Mouse (Mus musculus): ENCODE results near the gene Cabp4. TPM values are rescaled to one million over a fixed set of nuclear protein-coding genes. Genes with fewer than 3 reads are reported as not detected.
"Not testable (repeated sequence)": the region's sequence is repeated elsewhere in the genome, so short reads cannot be mapped to it uniquely, and the experiment has no call there.

Gene Cabp4
- total and polyA plus RNA-seq, 3 experiments: 0.21 TPM; not detected in 2

DNA sequence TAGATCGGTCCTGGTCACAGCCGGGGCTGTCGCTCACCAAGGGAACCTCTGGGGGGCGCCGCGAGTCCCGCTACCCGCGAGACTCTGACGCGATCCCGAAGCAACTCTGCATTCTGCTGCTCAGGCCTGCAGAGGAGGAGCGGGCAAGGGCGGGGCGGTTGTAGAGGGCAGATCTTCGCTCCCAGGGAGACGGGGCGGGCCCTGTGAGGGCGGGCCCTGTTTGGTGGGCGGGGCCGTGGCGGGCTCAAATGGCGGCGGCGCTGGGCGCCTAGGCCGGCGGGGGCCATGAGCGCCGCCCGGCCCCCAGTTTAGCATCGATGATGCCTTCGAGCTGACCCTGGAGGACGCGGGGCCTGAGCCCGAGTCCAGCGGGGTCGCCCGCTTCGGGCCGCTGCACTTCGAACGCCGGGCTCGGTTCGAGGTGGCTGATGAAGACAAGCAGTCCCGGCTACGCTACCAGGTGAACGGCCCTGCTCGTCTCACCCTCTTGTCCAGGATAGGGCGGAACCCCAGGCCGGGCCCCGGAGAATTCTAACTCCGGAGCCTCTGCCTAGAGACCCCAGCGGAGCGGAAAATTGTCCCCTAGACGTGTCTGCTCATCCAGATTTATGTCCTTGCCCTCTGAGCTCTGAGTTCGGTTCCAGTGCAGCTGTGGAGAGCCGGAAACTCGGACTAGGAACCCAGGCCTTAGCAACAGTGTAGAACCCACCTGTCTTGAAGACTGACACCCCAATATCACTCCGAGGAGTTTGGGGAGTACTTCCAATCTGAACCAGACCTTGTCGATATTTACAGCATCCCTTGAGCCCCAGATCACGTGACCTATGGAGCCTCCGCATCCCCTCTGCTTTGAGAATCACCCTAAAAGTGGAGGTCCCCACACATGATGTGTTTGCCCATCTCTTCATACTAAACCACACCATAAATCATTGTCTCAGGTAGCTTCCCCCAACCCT is 17.8 kb downstream of the Cabp4 start, which contains the start of gene Aip:
Aip (minus strand) TSS at position 118 of the 956 bp plus-strand sequence.
- intact Hi-C loops (cut with DNase I): loop anchor here (2.0 to 5.0 kb wide), 3 partner anchors 37 to 101 kb away; partner anchors contain the start of genes Rad9a and Rps6kb2
- Histone ChIP-seq H3K79me2 (replicated peaks; ENCODE audit: control insufficient read depth, insufficient read depth, low read length) (peaks cover 2% of the 10 kb centered on the region), H3K36me3 (ENCODE audit: control insufficient read depth, insufficient read depth, low read length) (no peaks in the 10 kb centered on the region), H3K27ac (peak within 1 kb of the TSS; percentile 89), H3K4me3 (peak within 1 kb of the TSS; percentile 77), H3K4me1 (ENCODE audit: control insufficient read depth, insufficient read depth, low read length) (peaks cover 5% of the 10 kb centered on the region), H3K27me3 (ENCODE audit: control insufficient read depth, insufficient read depth, low read length) (no peaks in the 10 kb centered on the region), H3K9ac (ENCODE audit: low read depth, low read length) (peak within 1 kb of the TSS; percentile 92)
- 1% methylated on average over 60 of the region's 64 CpGs for WGBS
- TF ChIP-seq CTCF (IDR thresholded peaks at IDR 0.05): peak; percentile 64
- 0 out of 2 replicates have a peak, but pooled peaks have one; percentile 63 for TF ChIP-seq EP300 (IDR thresholded peaks at IDR 0.05; ENCODE audit: insufficient read depth, low read depth, low read length)
- peak; percentile 65 for TF ChIP-seq POLR2A (IDR thresholded peaks at IDR 0.05; ENCODE audit: insufficient read depth, low read depth, low read length)
- DNase-seq: peak; percentile 98 to 99

GRCm38 (mm10) chr19:4125268-4125667 is 18.6 kb downstream of the Cabp4 start:
- H3K4me3 ChIP-seq; H3K36me3 ChIP-seq (ENCODE audit: control insufficient read depth, insufficient read depth, low read length); DNase-seq; H3K79me2 ChIP-seq (replicated peaks; ENCODE audit: control insufficient read depth, insufficient read depth, low read length); H3K27ac ChIP-seq; H3K27me3 ChIP-seq (ENCODE audit: control insufficient read depth, insufficient read depth, low read length): not testable (repeated sequence)
- Histone ChIP-seq H3K4me1 (ENCODE audit: control insufficient read depth, insufficient read depth, low read length) (peaks cover 10% of the 10 kb centered on the region), H3K9ac (ENCODE audit: low read depth, low read length) (peak overlapping the region; percentile 53)
- WGBS: 15% methylated on average over 4 of the region's 4 CpGs
- intact Hi-C loops (cut with DNase I): loop anchor here (5.0 kb wide), 2 partner anchors 77 to 102 kb away; partner anchors contain the start of gene Rad9a

DNA sequence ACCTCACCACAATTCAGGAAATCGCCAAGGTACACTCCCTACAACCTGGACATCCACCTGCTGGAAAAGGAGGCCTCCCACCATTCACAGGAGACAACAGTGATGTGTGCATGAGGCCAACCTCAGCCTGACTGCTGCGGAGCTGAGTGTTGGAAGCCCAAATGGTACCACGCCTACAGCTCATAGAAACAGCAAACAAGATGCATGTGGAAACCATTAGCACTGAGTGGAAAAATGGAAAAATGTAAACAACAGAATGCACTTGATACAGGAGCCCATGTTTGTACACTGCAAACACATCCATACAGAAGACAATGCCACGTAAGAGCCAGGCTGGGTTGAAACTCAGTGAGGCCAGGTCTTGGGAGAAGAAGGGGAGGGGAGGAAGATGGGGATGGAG is 19.4 kb downstream of the Cabp4 start:
- Histone ChIP-seq H3K79me2 (replicated peaks; ENCODE audit: control insufficient read depth, insufficient read depth, low read length) (peaks cover 2% of the 10 kb centered on the region), H3K27me3 (ENCODE audit: control insufficient read depth, insufficient read depth, low read length) (no peaks in the 10 kb centered on the region), H3K4me3 (no peak overlapping the region), H3K27ac (no peak overlapping the region), H3K9ac (ENCODE audit: low read depth, low read length) (no peak overlapping the region), H3K36me3 (ENCODE audit: control insufficient read depth, insufficient read depth, low read length) (peaks cover 2% of the 10 kb centered on the region; the same call in 1 of the 2 replicates), H3K4me1 (ENCODE audit: control insufficient read depth, insufficient read depth, low read length) (peaks cover 10% of the 10 kb centered on the region)
- no peak for DNase-seq
- WGBS: 84% methylated on average over 4 of the region's 4 CpGs
- intact Hi-C loops (cut with DNase I): no loop called here
- TF ChIP-seq POLR2A (IDR thresholded peaks at IDR 0.05; ENCODE audit: insufficient read depth, low read depth, low read length): no peak
- TF ChIP-seq EP300 (IDR thresholded peaks at IDR 0.05; ENCODE audit: insufficient read depth, low read depth, low read length): no peak
- no peak for TF ChIP-seq CTCF (IDR thresholded peaks at IDR 0.05)

DNA sequence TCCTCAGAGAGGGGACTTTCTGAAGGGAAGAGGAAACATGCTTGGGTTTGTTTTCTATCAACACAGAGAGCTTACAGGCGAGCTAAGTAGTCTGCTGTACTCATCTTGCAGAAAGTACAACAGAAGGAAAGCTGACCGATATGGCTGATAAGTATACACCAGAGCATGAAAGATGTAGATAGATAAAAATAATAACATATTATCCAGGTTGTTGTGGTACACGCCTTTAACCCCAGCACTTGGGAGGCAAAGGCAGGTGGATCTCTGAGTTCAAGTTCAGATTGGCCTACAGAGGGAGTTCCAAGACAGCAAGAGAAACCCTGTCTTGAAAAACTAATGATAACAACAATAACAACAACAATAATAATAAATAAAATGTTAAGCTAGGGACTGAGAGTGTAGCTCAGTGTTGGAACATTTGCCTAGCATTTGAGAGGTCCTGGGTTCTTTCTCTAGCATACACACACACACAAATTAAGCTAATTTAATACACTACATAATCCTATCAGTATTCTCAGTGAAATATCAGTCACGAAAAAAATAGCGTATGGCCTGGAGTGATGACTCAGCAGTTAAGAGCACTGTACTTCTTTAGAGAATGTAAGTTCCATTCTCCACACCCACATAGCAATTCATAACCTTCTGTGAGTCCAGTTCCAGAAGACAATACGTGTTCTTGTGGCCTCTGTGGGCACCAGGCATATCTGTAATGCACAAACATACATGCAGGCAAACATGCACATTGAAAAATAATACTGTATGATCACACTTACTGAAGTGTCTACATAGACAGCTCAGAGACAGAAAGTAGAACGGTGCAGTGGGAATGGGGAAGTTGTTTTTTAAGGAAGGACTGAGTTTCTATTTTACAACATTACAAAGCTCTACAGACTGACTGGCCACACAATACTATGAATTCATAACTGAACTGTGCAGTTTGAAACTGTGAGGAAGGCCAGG is 21.1 kb downstream of the Cabp4 start:
- intact Hi-C loops (cut with DNase I): no loop called here
- no peak overlapping the region for H3K9ac ChIP-seq (ENCODE audit: low read depth, low read length)
- DNase-seq: no peak
- TF ChIP-seq CTCF (IDR thresholded peaks at IDR 0.05): peak; percentile 14; the same call in 1 of the 2 replicates
- no peak for TF ChIP-seq EP300 (IDR thresholded peaks at IDR 0.05; ENCODE audit: insufficient read depth, low read depth, low read length)
- peaks cover 2% of the 10 kb centered on the region; the same call in 1 of the 2 replicates for H3K36me3 ChIP-seq (ENCODE audit: control insufficient read depth, insufficient read depth, low read length)
- H3K4me3 ChIP-seq: no peak overlapping the region
- peaks cover 2% of the 10 kb centered on the region for H3K79me2 ChIP-seq (replicated peaks; ENCODE audit: control insufficient read depth, insufficient read depth, low read length)
- peaks cover 10% of the 10 kb centered on the region for H3K4me1 ChIP-seq (ENCODE audit: control insufficient read depth, insufficient read depth, low read length)
- H3K27me3 ChIP-seq (ENCODE audit: control insufficient read depth, insufficient read depth, low read length): no peaks in the 10 kb centered on the region
- 78% methylated on average over 7 of the region's 7 CpGs for WGBS
- no peak overlapping the region; the same call in 1 of the 2 replicates for H3K27ac ChIP-seq

DNA sequence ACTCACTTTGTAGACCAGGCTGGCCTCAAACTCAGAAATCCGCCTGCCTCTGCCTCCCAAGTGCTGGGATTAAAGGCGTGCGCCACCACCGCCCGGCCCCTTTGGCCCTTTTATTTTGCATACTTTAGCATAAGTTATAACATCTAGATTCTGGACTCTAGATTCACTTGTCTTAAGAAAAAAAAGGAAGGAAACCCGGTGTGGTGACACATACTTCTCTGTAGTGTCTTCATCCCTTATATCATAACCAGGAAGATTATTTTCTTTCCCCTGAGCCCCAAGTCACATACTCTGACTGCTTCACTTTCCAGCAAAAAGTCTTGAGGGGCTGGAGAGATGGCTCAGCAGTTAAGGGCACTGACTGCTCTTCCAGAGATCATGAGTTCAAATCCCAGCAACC is 21.9 kb downstream of the Cabp4 start:
- H3K4me3 ChIP-seq: not testable (repeated sequence)
- peak overlapping the region; percentile 95; the same call in 1 of the 2 replicates for H3K27ac ChIP-seq

More for the DNA sequence above, 21.9 kb downstream of the Cabp4 start:
- peaks cover 10% of the 10 kb centered on the region for H3K4me1 ChIP-seq (ENCODE audit: control insufficient read depth, insufficient read depth, low read length)
- intact Hi-C loops (cut with DNase I): loop anchor here (1.0 kb wide), 1 partner anchor 23 kb away; the partner anchor contains the start of gene Pitpnm1
- WGBS: 54% methylated on average over 6 of the region's 6 CpGs
- not testable (repeated sequence) for H3K9ac ChIP-seq (ENCODE audit: low read depth, low read length); H3K79me2 ChIP-seq (replicated peaks; ENCODE audit: control insufficient read depth, insufficient read depth, low read length); H3K27me3 ChIP-seq (ENCODE audit: control insufficient read depth, insufficient read depth, low read length); H3K36me3 ChIP-seq (ENCODE audit: control insufficient read depth, insufficient read depth, low read length); DNase-seq
